Mouse (Mus musculus): ENCODE measurements around the gene Lrrn3. TPM values are rescaled to one million over a fixed set of nuclear protein-coding genes. Genes with fewer than 3 reads are reported as not detected.

Lrrn3 gene
- polyA plus RNA-seq, 1 experiment from 2014 or later, result 7.4 TPM

- Histone ChIP-seq H3K36me3 (ENCODE audit: control insufficient read depth, insufficient read depth, low read length) (no peaks in the 10 kb centered on the region), H3K4me2 (ENCODE audit: low read depth, severe bottlenecking) (no peak overlapping the region), H3K9me3 (ENCODE audit: control insufficient read depth, low read length) (no peaks in the 10 kb centered on the region), H3K27me3 (ENCODE audit: control insufficient read depth, insufficient read depth, low read length) (no peaks in the 10 kb centered on the region), H3K4me1 (ENCODE audit: control insufficient read depth, insufficient read depth, low read length) (no peaks in the 10 kb centered on the region), H3K9ac (ENCODE audit: low read length) (no peak overlapping the region), H3K27ac (replicated peaks; ENCODE audit: low read depth, low read length) (no peak overlapping the region), H3K4me3 (ENCODE audit: low read depth, low read length) (no peak overlapping the region)
- ATAC-seq (ENCODE audit: insufficient number of reproducible peaks, low FRiP score, low TSS enrichment, low read depth) (no peak), DNase-seq (ENCODE audit: low spot score) (no peak)
- 54% methylated on average over 3 of the region's 3 CpGs for WGBS
Observed at GRCm38 (mm10) chr12:41417099-41417498, 69.1 kb downstream of the Lrrn3 start.

GRCm38 (mm10) chr12:41416635-41417034 is 69.6 kb downstream of the Lrrn3 start:
- H3K36me3 ChIP-seq (ENCODE audit: control insufficient read depth, insufficient read depth, low read length), result no peaks in the 10 kb centered on the region
- no peak overlapping the region for H3K27ac ChIP-seq (replicated peaks; ENCODE audit: low read depth, low read length)
- H3K4me3 ChIP-seq (ENCODE audit: low read depth, low read length), result no peak overlapping the region
- H3K4me2 ChIP-seq (ENCODE audit: low read depth, severe bottlenecking), result no peak overlapping the region
- no peaks in the 10 kb centered on the region for H3K4me1 ChIP-seq (ENCODE audit: control insufficient read depth, insufficient read depth, low read length)
- ATAC-seq (ENCODE audit: insufficient number of reproducible peaks, low FRiP score, low TSS enrichment, low read depth), result no peak
- no peaks in the 10 kb centered on the region for H3K9me3 ChIP-seq (ENCODE audit: control insufficient read depth, low read length)
- no peak overlapping the region for H3K9ac ChIP-seq (ENCODE audit: low read length)
- DNase-seq (ENCODE audit: low spot score), result no peak
- no peaks in the 10 kb centered on the region for H3K27me3 ChIP-seq (ENCODE audit: control insufficient read depth, insufficient read depth, low read length)

- no peaks in the 10 kb centered on the region for H3K9me3 ChIP-seq (ENCODE audit: control insufficient read depth, low read length)
- WGBS, result 24% methylated on average over 3 of the region's 3 CpGs
- no peak overlapping the region for H3K4me3 ChIP-seq (ENCODE audit: low read depth, low read length)
- H3K4me1 ChIP-seq (ENCODE audit: control insufficient read depth, insufficient read depth, low read length), result 0 out of 2 replicates have a peak, but pooled peaks cover 3% of the 10 kb centered on the region
- DNase-seq (ENCODE audit: low spot score) (peak; percentile 55), ATAC-seq (ENCODE audit: insufficient number of reproducible peaks, low FRiP score, low TSS enrichment, low read depth) (peak; percentile 73)
- no peak overlapping the region for H3K9ac ChIP-seq (ENCODE audit: low read length)
- H3K27me3 ChIP-seq (ENCODE audit: control insufficient read depth, insufficient read depth, low read length), result no peaks in the 10 kb centered on the region
- H3K27ac ChIP-seq (replicated peaks; ENCODE audit: low read depth, low read length), result peak overlapping the region; percentile 36; the same call in 1 of the 2 replicates
- H3K4me2 ChIP-seq (ENCODE audit: low read depth, severe bottlenecking), result no peak overlapping the region
- no peaks in the 10 kb centered on the region for H3K36me3 ChIP-seq (ENCODE audit: control insufficient read depth, insufficient read depth, low read length)
Observed at GRCm38 (mm10) chr12:41409431-41409830, 76.8 kb downstream of the Lrrn3 start.

- WGBS, result 82% methylated on average over 3 of the region's 3 CpGs
- Histone ChIP-seq H3K36me3 (ENCODE audit: control insufficient read depth, insufficient read depth, low read length) (no peaks in the 10 kb centered on the region), H3K27ac (replicated peaks; ENCODE audit: low read depth, low read length) (no peak overlapping the region), H3K4me3 (ENCODE audit: low read depth, low read length) (no peak overlapping the region), H3K4me1 (ENCODE audit: control insufficient read depth, insufficient read depth, low read length) (no peaks in the 10 kb centered on the region), H3K9ac (ENCODE audit: low read length) (no peak overlapping the region), H3K27me3 (ENCODE audit: control insufficient read depth, insufficient read depth, low read length) (no peaks in the 10 kb centered on the region), H3K9me3 (ENCODE audit: control insufficient read depth, low read length) (no peaks in the 10 kb centered on the region), H3K4me2 (ENCODE audit: low read depth, severe bottlenecking) (no peak overlapping the region)
- DNase-seq (ENCODE audit: low spot score) (no peak), ATAC-seq (ENCODE audit: insufficient number of reproducible peaks, low FRiP score, low TSS enrichment, low read depth) (no peak)
Observed at GRCm38 (mm10) chr12:41401923-41402322, 84.3 kb downstream of the Lrrn3 start.

Measured in limb, embryonic 11.5 days (tissue).